Mouse (Mus musculus): ENCODE measurements around the gene Scrn3.

GRCm38 (mm10) chr2:73304506-73304905 is 7.9 kb upstream of the Scrn3 start:
- TF ChIP-seq POLR2A (IDR thresholded peaks at IDR 0.05; ENCODE audit: extremely low read depth, insufficient read depth, low read length) (no peak), CTCF (IDR thresholded peaks at IDR 0.05; ENCODE audit: low read depth, low read length) (no peak)

All from liver, adult 2 months (tissue).